Mouse (Mus musculus) induced T-regulatory cell, adult 2 months (primary cell): Measurements from ENCODE around the gene Cd109.

Source experiments
- DNase-seq: peaks from one replicate; pipeline ENCODE4 v3.0.0-alpha.2; 2012; ENCODE audit warnings: low read depth

Cd109 gene

DNA sequence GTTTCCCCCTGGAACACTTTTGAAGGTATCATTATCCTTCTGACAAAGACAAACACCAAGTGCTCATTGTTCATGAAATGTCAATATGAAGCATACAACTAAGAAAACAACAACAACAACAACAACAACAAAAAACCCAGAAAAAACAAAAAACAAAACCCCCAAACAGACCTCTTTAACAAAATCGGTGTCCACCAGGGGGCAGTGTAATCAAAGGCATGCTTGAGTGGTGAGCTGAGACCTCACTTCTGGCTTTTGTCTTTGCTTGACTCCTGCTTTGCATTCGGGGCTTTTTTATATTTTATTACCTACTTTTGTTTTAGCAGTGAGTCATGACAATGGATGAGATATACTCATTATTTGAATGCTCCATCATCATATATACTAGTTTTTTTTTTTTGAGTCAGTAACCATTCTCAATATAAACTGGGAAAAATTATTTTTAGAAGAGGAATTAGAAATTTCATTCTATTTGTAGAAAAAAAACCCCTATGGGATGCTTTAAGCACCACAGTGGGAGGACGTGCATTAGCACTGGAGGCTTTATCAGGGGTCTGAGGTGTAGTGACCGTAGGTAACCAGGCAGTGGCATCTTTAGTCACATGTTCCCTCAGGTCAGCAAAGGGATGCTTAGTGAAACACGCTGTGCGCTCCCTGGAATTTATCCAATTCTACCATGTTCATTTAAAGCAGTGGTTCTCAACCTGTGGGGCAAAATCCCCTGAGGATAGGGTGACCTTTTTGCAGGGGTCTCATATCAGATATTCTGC is 30.8 kb downstream of the Cd109 start:
- peak; percentile 76 for DNase-seq

- DNase-seq = no peak
These were observed 33.3 kb downstream of the Cd109 start for GRCm38 (mm10) chr9:78648641-78649040.

GRCm38 (mm10) chr9:78649398-78649797 is 34.1 kb downstream of the Cd109 start:
- DNase-seq = no peak

DNA sequence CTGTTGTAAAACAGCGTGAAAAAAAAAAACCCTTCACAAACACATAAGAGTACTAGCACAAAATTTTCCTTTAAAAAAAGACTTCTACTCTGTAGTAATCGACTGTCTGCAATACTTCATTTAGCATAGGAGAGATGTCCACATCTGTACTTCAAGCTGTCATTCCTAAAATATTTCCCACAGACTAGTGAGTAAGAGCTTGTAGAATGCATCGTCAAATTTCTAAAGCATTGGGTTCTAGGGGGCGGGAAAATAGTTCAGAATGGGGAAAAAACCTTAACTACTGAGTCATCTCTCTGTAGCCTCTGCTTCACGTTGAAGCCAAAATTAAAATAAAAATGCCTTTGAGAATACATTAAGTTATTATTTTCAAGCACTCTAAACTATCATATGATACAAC is 42.2 kb downstream of the Cd109 start:
- DNase-seq = no peak

GRCm38 (mm10) chr9:78671446-78671985 is 56.2 kb downstream of the Cd109 start:
- DNase-seq = no peak

- peak; percentile 72 for DNase-seq
These were observed 85.3 kb downstream of the Cd109 start for GRCm38 (mm10) chr9:78700691-78701090.

DNA sequence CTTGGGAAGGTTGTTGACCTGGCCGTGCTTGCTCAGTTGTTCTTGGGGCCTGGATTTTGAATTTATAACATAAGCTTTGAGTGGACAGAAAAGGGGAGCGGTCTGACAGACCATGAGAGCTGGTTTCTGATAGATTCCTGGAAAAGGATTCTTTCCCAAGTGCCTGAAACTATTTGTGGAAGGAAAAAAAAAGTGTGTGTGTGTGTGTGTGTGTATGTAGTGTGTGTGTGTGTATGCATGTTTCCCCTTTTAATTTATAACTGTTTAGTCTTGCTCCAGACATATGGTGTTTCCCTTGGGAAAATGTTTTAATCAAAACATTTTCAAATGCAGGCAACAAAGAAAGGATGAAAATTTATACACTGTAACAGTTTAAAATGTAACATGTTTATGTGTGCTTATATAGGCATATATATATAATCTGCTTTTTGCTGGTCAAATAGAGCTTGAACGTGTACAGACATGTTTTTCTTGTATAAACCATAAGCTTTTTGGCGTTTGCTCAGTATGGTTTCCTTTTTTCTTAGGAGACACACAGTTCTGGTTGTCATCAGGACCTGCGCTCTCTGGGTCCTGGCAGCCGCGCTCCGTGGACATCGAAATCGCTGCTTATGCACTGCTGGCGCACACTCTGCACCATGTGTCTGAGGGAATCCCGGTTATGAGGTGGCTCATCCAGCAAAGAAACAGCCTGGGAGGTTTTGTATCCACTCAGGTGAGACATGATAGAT is 87.3 kb downstream of the Cd109 start:
- no peak for DNase-seq

- peak; percentile 11 for DNase-seq
These were observed 105.8 kb downstream of the Cd109 start for GRCm38 (mm10) chr9:78720888-78721798.

DNA sequence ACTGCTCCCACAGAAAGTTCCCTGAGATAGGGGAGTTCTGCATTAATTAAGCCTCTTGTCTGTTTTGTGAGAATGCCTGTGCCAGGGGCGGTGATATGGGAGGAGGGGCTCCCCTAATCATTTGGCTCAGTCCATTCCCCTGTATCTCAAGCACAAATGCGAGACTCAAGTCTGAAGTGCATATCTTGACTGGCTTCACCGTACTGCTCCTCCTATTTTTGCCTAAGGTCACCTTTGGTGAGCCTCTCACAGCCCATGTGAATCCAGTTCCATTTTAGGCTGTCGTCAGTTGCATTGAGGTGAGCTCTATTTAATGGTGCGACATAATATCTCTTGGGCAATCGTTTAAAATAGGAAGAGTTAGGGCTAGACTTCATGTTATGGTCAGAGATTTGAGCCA is 116.6 kb downstream of the Cd109 start:
- no peak for DNase-seq

- no peak for DNase-seq
These were observed 120.2 kb downstream of the Cd109 start for GRCm38 (mm10) chr9:78735519-78735918.

DNA sequence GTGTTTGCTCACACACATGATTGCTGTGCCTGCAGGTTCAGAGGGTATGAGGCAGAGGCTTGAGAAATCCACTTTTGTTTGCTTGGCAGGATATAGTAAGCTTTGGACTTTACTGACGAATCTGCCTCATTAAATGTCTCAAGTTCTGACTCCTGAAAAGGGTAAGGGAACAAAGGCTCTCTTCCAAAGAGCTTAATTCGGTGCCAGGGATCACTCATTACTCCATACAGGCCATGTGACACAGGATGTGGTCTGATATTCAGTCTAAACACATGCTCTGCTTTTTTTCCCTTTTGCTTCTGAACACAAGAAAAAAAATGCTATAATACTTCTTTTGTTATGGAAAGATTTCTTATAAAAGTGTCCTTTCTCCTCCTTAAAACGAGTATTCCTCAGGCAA is 126.7 kb downstream of the Cd109 start:
- DNase-seq = no peak

DNA sequence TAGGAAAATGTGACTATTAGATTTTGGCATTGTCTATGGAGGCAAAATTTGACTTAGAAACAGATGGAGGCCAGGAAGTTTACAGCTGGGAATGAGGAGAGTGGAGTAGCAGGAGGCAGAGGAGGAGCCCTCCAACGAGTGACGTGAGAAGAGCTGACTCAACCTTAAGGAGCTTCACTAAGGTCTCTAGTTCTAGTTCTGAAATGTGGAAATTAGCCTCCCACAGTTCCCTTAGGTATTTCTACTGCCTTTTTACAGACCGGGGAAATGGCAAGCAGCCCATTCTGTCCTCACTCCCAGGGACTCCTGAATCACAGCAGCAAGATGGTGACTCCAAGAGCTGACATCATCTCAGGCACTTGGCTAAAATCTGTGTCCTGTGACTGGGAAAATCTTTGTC is 134.9 kb downstream of the Cd109 start:
- no peak for DNase-seq
